Mouse (Mus musculus) intestine, postnatal 0 days (tissue): ENCODE data around the gene Mapk9. TPM values are rescaled to one million over a fixed set of nuclear protein-coding genes. Genes with fewer than 3 reads are reported as not detected.
"Not testable (repeated sequence)": the region's sequence is repeated elsewhere in the genome, so short reads cannot be mapped to it uniquely, and the experiment has no call there.

Experiments
- ATAC-seq: fragments of 200-750 bp; cut with Nextera tagmentation; 2 replicates; pipeline ENCODE4 v1.8.0; 2017; ENCODE audit warnings: mild to moderate bottlenecking, moderate TSS enrichment, moderate library complexity
- H3K27ac ChIP-seq: fragments of 300-500 bp; sonication (generic); 2 replicates; pipeline ENCODE4 v1.5.1; 2014; ENCODE audit warnings: mild to moderate bottlenecking, low read depth, low read length, moderate library complexity
- H3K27me3 ChIP-seq: fragments of 300-500 bp; sonication (generic); replicated peaks from 2 replicates; pipeline ENCODE4 v1.6.1; 2014; ENCODE audit warnings: low read length, mixed read lengths; ENCODE audit not compliant: control insufficient read depth, insufficient read depth
- H3K36me3 ChIP-seq: fragments of 300-500 bp; sonication (generic); 2 replicates; pipeline ENCODE4 v1.6.1; 2014; ENCODE audit warnings: mild to moderate bottlenecking, moderate library complexity; ENCODE audit not compliant: control insufficient read depth, insufficient read depth
- H3K4me1 ChIP-seq: fragments of 300-500 bp; sonication (generic); replicated peaks from 2 replicates; pipeline ENCODE4 v1.6.1; 2014; ENCODE audit warnings: antibody characterized with exemption, low read length, mixed read lengths; ENCODE audit not compliant: control insufficient read depth, insufficient read depth
- H3K4me2 ChIP-seq: fragments of 300-500 bp; sonication (generic); replicated peaks from 2 replicates; pipeline ENCODE4 v1.6.1; 2014; ENCODE audit warnings: low read depth, mild to moderate bottlenecking, moderate library complexity
- H3K4me3 ChIP-seq: fragments of 300-500 bp; sonication (generic); 2 replicates; pipeline ENCODE4 v1.5.1; 2014; ENCODE audit warnings: low read depth, low read length
- H3K9ac ChIP-seq: fragments of 300-500 bp; sonication (generic); 2 replicates; pipeline ENCODE4 v1.6.1; 2014; ENCODE audit warnings: mild to moderate bottlenecking, low read depth, low read length
- H3K9me3 ChIP-seq: fragments of 300-500 bp; sonication (generic); 2 replicates; pipeline ENCODE4 v1.6.1; 2016; ENCODE audit warnings: mixed run types; ENCODE audit not compliant: control insufficient read depth
- CTCF ChIP-seq: sonication (generic); IDR thresholded peaks from 2 replicates; pipeline ENCODE4 v1.5.1; 2016; ENCODE audit warnings: low read depth, mild to moderate bottlenecking, control low read depth, antibody characterized with exemption, moderate library complexity
- WGBS: fragments of 180-500 bp; shearing (Covaris S2); extraction: QIAGEN DNeasy Blood & Tissue Kit; methylation state at CpG from one replicate; pipeline ENCODE4 v1.1.7; 2014; 5-methylcytosine and 5-hydroxymethylcytosine counted together
- polyA plus RNA-seq: library from polyadenylated mRNA; unstranded; fragments of >200 nt; fragmentation: Nextera tagmentation; extraction: Ambion mirVana; gene quantifications from 2 replicates; pipeline ENCODE4 v1.2.1, GENCODE M21; 2015

Mapk9 gene
- polyA plus RNA-seq: 21.7 and 22.0 TPM in 2 replicates

GRCm38 (mm10) chr11:49846401-49847070 is at the start of gene Mapk9:
Gene Mapk9 (plus strand): TSS chr11:49846751.
- peak; percentile 98 for ATAC-seq
- H3K4me2 ChIP-seq: peak within 1 kb of the TSS; percentile 92
- peak within 1 kb of the TSS; percentile 86 for H3K9ac ChIP-seq
- no peaks in the 10 kb centered on the region for H3K36me3 ChIP-seq
- peak within 1 kb of the TSS; percentile 80 for H3K27ac ChIP-seq
- WGBS: 1% methylated on average over 64 of the region's 68 CpGs
- no peaks in the 10 kb centered on the region for H3K9me3 ChIP-seq
- peak; percentile 95 for TF ChIP-seq CTCF
- H3K27me3 ChIP-seq: no peaks in the 10 kb centered on the region
- H3K4me3 ChIP-seq: peak within 1 kb of the TSS; percentile 92
- peaks cover 13% of the 10 kb centered on the region for H3K4me1 ChIP-seq

- WGBS: 79% methylated on average over 6 of the region's 6 CpGs
- no peak for ATAC-seq
Observed at GRCm38 (mm10) chr11:49798931-49799330, 47.6 kb upstream of the Mapk9 start.

GRCm38 (mm10) chr11:49801516-49801915 is 45.0 kb upstream of the Mapk9 start:
- Histone ChIP-seq H3K36me3 (no peaks in the 10 kb centered on the region), H3K27me3 (no peaks in the 10 kb centered on the region), H3K9me3 (no peaks in the 10 kb centered on the region), H3K4me2 (no peak overlapping the region), H3K9ac (no peak overlapping the region), H3K4me3 (no peak overlapping the region), H3K27ac (no peak overlapping the region), H3K4me1 (no peaks in the 10 kb centered on the region)
- TF ChIP-seq CTCF: no peak
- no peak for ATAC-seq
- 68% methylated on average over 4 of the region's 4 CpGs for WGBS

More at GRCm38 (mm10) chr11:49798931-49799330, 47.6 kb upstream of the Mapk9 start:
- no peak for TF ChIP-seq CTCF
- H3K4me2 ChIP-seq: no peak overlapping the region
- H3K36me3 ChIP-seq: no peaks in the 10 kb centered on the region
- no peaks in the 10 kb centered on the region for H3K9me3 ChIP-seq
- no peaks in the 10 kb centered on the region for H3K27me3 ChIP-seq
- no peak overlapping the region for H3K27ac ChIP-seq
- H3K4me1 ChIP-seq: no peaks in the 10 kb centered on the region
- no peak overlapping the region for H3K4me3 ChIP-seq
- no peak overlapping the region for H3K9ac ChIP-seq

- WGBS: 94% methylated on average over 4 of the region's 4 CpGs
- H3K27ac ChIP-seq: no peak overlapping the region
- no peak for ATAC-seq
- no peaks in the 10 kb centered on the region for H3K9me3 ChIP-seq
- no peak overlapping the region for H3K4me2 ChIP-seq
- H3K9ac ChIP-seq: no peak overlapping the region
- H3K4me1 ChIP-seq: no peaks in the 10 kb centered on the region
- no peaks in the 10 kb centered on the region for H3K36me3 ChIP-seq
- no peak overlapping the region for H3K4me3 ChIP-seq
- H3K27me3 ChIP-seq: no peaks in the 10 kb centered on the region
- TF ChIP-seq CTCF: peak; percentile 18; the same call in 1 of the 2 replicates
Observed at GRCm38 (mm10) chr11:49803801-49804200, 42.8 kb upstream of the Mapk9 start.

GRCm38 (mm10) chr11:49806218-49806617 is 40.3 kb upstream of the Mapk9 start:
- TF ChIP-seq CTCF: no peak
- ATAC-seq: no peak

GRCm38 (mm10) chr11:49808946-49809345 is 37.6 kb upstream of the Mapk9 start:
- no peak for TF ChIP-seq CTCF
- ATAC-seq: no peak
- WGBS: 91% methylated on average over 9 of the region's 9 CpGs
- Histone ChIP-seq H3K4me3 (no peak overlapping the region), H3K9ac (no peak overlapping the region), H3K4me2 (no peak overlapping the region), H3K27ac (no peak overlapping the region), H3K27me3 (no peaks in the 10 kb centered on the region), H3K36me3 (no peaks in the 10 kb centered on the region), H3K4me1 (no peaks in the 10 kb centered on the region), H3K9me3 (no peaks in the 10 kb centered on the region)

More at GRCm38 (mm10) chr11:49806218-49806617, 40.3 kb upstream of the Mapk9 start:
- no peaks in the 10 kb centered on the region for H3K4me1 ChIP-seq
- H3K4me2 ChIP-seq: no peak overlapping the region
- H3K9ac ChIP-seq: no peak overlapping the region
- no peak overlapping the region for H3K27ac ChIP-seq
- H3K36me3 ChIP-seq: no peaks in the 10 kb centered on the region
- H3K9me3 ChIP-seq: no peaks in the 10 kb centered on the region
- no peak overlapping the region for H3K4me3 ChIP-seq
- no peaks in the 10 kb centered on the region for H3K27me3 ChIP-seq
- 53% methylated on average over 3 of the region's 3 CpGs for WGBS

GRCm38 (mm10) chr11:49810696-49811095 is 35.9 kb upstream of the Mapk9 start:
- not testable (repeated sequence) for H3K9me3 ChIP-seq, H3K27me3 ChIP-seq, H3K27ac ChIP-seq, H3K4me3 ChIP-seq, ATAC-seq, H3K9ac ChIP-seq, H3K4me2 ChIP-seq, H3K36me3 ChIP-seq, H3K4me1 ChIP-seq
- 81% methylated on average over 7 of the region's 7 CpGs for WGBS
